Comparison of ENCODE assay signal across 24 mouse cellular contexts in the genomic region with DNA sequence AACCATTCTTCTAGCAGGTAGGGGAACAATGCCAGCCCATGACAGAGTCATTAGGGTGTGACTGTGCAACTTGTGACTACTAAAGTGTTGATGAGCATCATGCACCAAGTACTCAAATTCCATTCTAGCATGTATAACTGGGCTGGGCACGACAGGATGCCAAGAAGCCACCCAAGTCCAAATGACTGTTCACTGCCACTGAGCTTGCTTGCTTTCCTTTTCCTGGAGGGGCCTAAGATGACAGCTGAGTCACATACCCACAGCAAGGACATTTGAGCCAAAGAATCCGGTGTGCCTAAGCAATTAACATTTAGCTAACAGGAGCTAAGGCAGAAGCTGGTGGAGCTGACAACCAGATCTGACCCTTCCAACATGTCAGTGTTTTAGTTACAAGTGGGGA. TPM values are rescaled to one million over a fixed set of nuclear protein-coding genes. Genes with fewer than 3 reads are reported as not detected.
DNase-seq lines count a peak whose midpoint lies in the region; ATAC-seq and TF ChIP-seq lines count a peak whose summit lies in the region.
"Had no signal": no experiment of that assay in that cellular context is flagged by ENCODE, and none has a peak within 500 bp of the region (broad histone marks: within the 10 kb centered on the region; RNA-seq: fewer than 3 reads in every experiment).

No protein-coding gene starts in this region.

- peaks cover 10% of the 10 kb centered on the region for H3K4me1 ChIP-seq in kidney, embryonic 15.5 days

- 61% methylated on average over 2 of the region's 2 CpGs for WGBS in kidney, embryonic 15.5 days

- H3K4me3 ChIP-seq in gastrocnemius, adult 2 months: no peak overlapping the region
- H3K4me3 ChIP-seq in C2C12 (ENCODE audit: insufficient read depth, poor library complexity, severe bottlenecking): no peak overlapping the region
- no peak overlapping the region for H3K4me3 ChIP-seq in myocyte
- no peak overlapping the region for H3K4me3 ChIP-seq in kidney, embryonic 15.5 days (replicated peaks)
- H3K4me3 ChIP-seq: forebrain, embryonic 13.5 days; hindbrain, embryonic 10.5 days; hindbrain, embryonic 15.5 days; limb, embryonic 13.5 days had no signal

- H3K36me3 ChIP-seq in C2C12 (ENCODE audit: control insufficient read depth, insufficient read depth) (peaks cover 57% of the 10 kb centered on the region), myocyte (ENCODE audit: control insufficient read depth, insufficient read depth) (peaks cover 18% of the 10 kb centered on the region)
- peaks cover 49% of the 10 kb centered on the region for H3K36me3 ChIP-seq in kidney, embryonic 15.5 days

- no peak overlapping the region for H3K9ac ChIP-seq in kidney, embryonic 15.5 days
- H3K9ac ChIP-seq: forebrain, embryonic 13.5 days; hindbrain, embryonic 15.5 days; limb, embryonic 13.5 days had no signal

- no peak for ATAC-seq in kidney, embryonic 15.5 days (replicated peaks; ENCODE audit: low FRiP score)
- ATAC-seq: CD4-positive, CD25-positive, alpha-beta regulatory T cell, adult 4 months; forebrain, embryonic 13.5 days; inflammation-experienced regulatory T-cells, adult 6 months had no signal

- H3K4me2 ChIP-seq in myocyte (ENCODE audit: low read depth): peak overlapping the region; percentile 18
- H3K4me2 ChIP-seq in kidney, embryonic 15.5 days: no peak overlapping the region
- H3K4me2 ChIP-seq: forebrain, embryonic 13.5 days; hindbrain, embryonic 15.5 days; limb, embryonic 13.5 days; liver, embryonic 11.5 days had no signal

- H3K27ac ChIP-seq in gastrocnemius, adult 2 months: peak overlapping the region; percentile 76
- H3K27ac ChIP-seq in kidney, embryonic 15.5 days: no peak overlapping the region
- H3K27ac ChIP-seq: forebrain, embryonic 13.5 days; hindbrain, embryonic 10.5 days; hindbrain, embryonic 15.5 days; limb, embryonic 13.5 days had no signal

- H3K79me2 ChIP-seq in C2C12 (ENCODE audit: control insufficient read depth, insufficient read depth): no peaks in the 10 kb centered on the region
- no peaks in the 10 kb centered on the region for H3K79me2 ChIP-seq in myocyte (ENCODE audit: control insufficient read depth, insufficient read depth)

- DNase-seq in gastrocnemius, adult 2 months: peak; percentile 47
- DNase-seq in gastrocnemius, postnatal 10 days: no peak
- peak; percentile 63 for DNase-seq in 3T3-L1 (ENCODE audit: low read depth, low spot score)
- DNase-seq in layer of hippocampus, adult 8-10 months (ENCODE audit: low spot score in 2 of 2): no peak
- DNase-seq: cerebellum, adult 11 months; cerebellum, adult 9-10 months; cerebellum, postnatal 36 days; gastrocnemius, postnatal 14 days; heart, postnatal 14 days; kidney, adult 11 months; kidney, postnatal 25 days; lung, postnatal 4 days; midbrain, embryonic 14.5 days; right cerebral cortex, postnatal 4 days had no signal

- H3K9me3 ChIP-seq in kidney, embryonic 15.5 days (replicated peaks): no peaks in the 10 kb centered on the region
- H3K9me3 ChIP-seq: forebrain, embryonic 13.5 days; hindbrain, embryonic 10.5 days; hindbrain, embryonic 15.5 days; limb, embryonic 13.5 days had no signal

- no peaks in the 10 kb centered on the region for H3K79me3 ChIP-seq in C2C12 (ENCODE audit: low read depth)

- no peak for TF ChIP-seq POLR2A in myocyte (IDR thresholded peaks at IDR 0.05; ENCODE audit: insufficient read length, low read depth)

- no peaks in the 10 kb centered on the region for H3K27me3 ChIP-seq in C2C12 (ENCODE audit: control insufficient read depth, insufficient read depth, insufficient read length)
- no peaks in the 10 kb centered on the region for H3K27me3 ChIP-seq in myocyte (ENCODE audit: control insufficient read depth, insufficient read depth, insufficient read length)
- no peaks in the 10 kb centered on the region for H3K27me3 ChIP-seq in kidney, embryonic 15.5 days
- H3K27me3 ChIP-seq: forebrain, embryonic 13.5 days; hindbrain, embryonic 15.5 days; limb, embryonic 13.5 days had no signal

- TF ChIP-seq CTCF in gastrocnemius, adult 2 months (IDR thresholded peaks at IDR 0.05): no peak
- TF ChIP-seq CTCF in C2C12 (IDR thresholded peaks at IDR 0.05; ENCODE audit: control insufficient read depth, insufficient read depth, insufficient read length): no peak

- H3ac ChIP-seq in C2C12 (ENCODE audit: control insufficient read depth, insufficient read length, low read depth) (no peak overlapping the region), myocyte (ENCODE audit: control insufficient read depth, insufficient read length) (no peak overlapping the region)

- intact Hi-C loops in gastrocnemius, adult 2 months (cut with DNase I): no loop called here

TF ChIP-seq in C2C12, 6 proteins besides CTCF, POLR2A, EP300 and RAD21:
- TF ChIP-seq MAX (IDR thresholded peaks at IDR 0.05): no peak
- no peak for TF ChIP-seq USF1 (IDR thresholded peaks at IDR 0.05; ENCODE audit: low read depth)
- no peak for TF ChIP-seq MYOG (IDR thresholded peaks at IDR 0.05; ENCODE audit: control insufficient read depth, extremely low read depth, insufficient read length)
- peak; percentile 12 for TF ChIP-seq MYOD1 (IDR thresholded peaks at IDR 0.05; ENCODE audit: control insufficient read depth, insufficient read length, low read depth)
- TF ChIP-seq FOSL1 (IDR thresholded peaks at IDR 0.05; ENCODE audit: insufficient read depth, low read length, poor library complexity, severe bottlenecking): no peak
- no peak for TF ChIP-seq CEBPB (IDR thresholded peaks at IDR 0.05; ENCODE audit: low read depth)
TF ChIP-seq in C2C12: peak in this region for 1.

TF ChIP-seq in myocyte, 11 proteins besides CTCF, POLR2A, EP300 and RAD21:
- TF ChIP-seq TCF3 (IDR thresholded peaks at IDR 0.05; ENCODE audit: insufficient read length, low read depth): no peak
- TF ChIP-seq MYOG (IDR thresholded peaks at IDR 0.05; ENCODE audit: control insufficient read depth in 1 of 3, insufficient read depth in 1 of 3, insufficient read length in 2 of 3, low read depth in 2 of 3): peak in 2 of 3 experiments; percentile 26 to 30

RNA-seq across cellular contexts. Expression of a gene that starts 29.8 kb away (rescaled TPM):
- total RNA-seq in gastrocnemius, adult 2 months (2021): 10 to 100 TPM in 1 of 2 experiments, 1 to 10 TPM in 1; 8.5 to 10.8 TPM
- 10 to 100 TPM; 12.9 to 18.6 TPM for total RNA-seq in gastrocnemius, postnatal 10 days (2021)
- polyA plus RNA-seq in C2C12 (2012; fragmentation: generic; extraction: Trizol) (6.5 TPM), myocyte (2012; fragmentation: generic; extraction: Trizol) (7.4 TPM)
- 38.3 and 39.8 TPM in 2 replicates for polyA plus RNA-seq in kidney, embryonic 15.5 days (2015; fragmentation: Nextera tagmentation; extraction: Ambion mirVana)
- total RNA-seq in layer of hippocampus, adult 8-10 months (2022): 10 to 100 TPM; 25.5 to 30.5 (median 27.0) TPM

RNA-seq across cellular contexts. Expression of a gene that starts 29.9 kb away (rescaled TPM):
- 10 to 100 TPM; 17.9 to 22.6 TPM for total RNA-seq in gastrocnemius, adult 2 months (2021)
- total RNA-seq in gastrocnemius, postnatal 10 days (2021): 10 to 100 TPM; 24.6 to 25.9 TPM
- polyA plus RNA-seq in C2C12 (2012; fragmentation: generic; extraction: Trizol): 23.6 TPM
- 24.2 TPM for polyA plus RNA-seq in myocyte (2012; fragmentation: generic; extraction: Trizol)
- 70.0 and 73.2 TPM in 2 replicates for polyA plus RNA-seq in kidney, embryonic 15.5 days (2015; fragmentation: Nextera tagmentation; extraction: Ambion mirVana)
- total RNA-seq in layer of hippocampus, adult 8-10 months (2022): 10 to 100 TPM; 36.1 to 44.1 (median 40.0) TPM

RNA-seq across cellular contexts. Expression of a gene that starts 39.1 kb away (rescaled TPM):
- total RNA-seq in gastrocnemius, adult 2 months (2021): 1 to 10 TPM; 4.9 to 6.9 TPM
- 10 to 100 TPM; 21.5 to 23.8 TPM for total RNA-seq in gastrocnemius, postnatal 10 days (2021)
- polyA plus RNA-seq in C2C12 (2012; fragmentation: generic; extraction: Trizol) (59.9 TPM), myocyte (2012; fragmentation: generic; extraction: Trizol) (20.4 TPM)
- polyA plus RNA-seq in kidney, embryonic 15.5 days (2015; fragmentation: Nextera tagmentation; extraction: Ambion mirVana): 11.1 and 11.9 TPM in 2 replicates
- 10 to 100 TPM; 45.0 to 47.3 (median 46.7) TPM for total RNA-seq in layer of hippocampus, adult 8-10 months (2022)

Comparison
In these comparisons a context has a peak if more than half of its experiments do, and no peak if none do; other contexts are left out.
1. DNase-seq: peak in gastrocnemius, adult 2 months (single experiment) and 3T3-L1 (single experiment); none in gastrocnemius, postnatal 10 days (single experiment) and layer of hippocampus, adult 8-10 months (0 of 2).